Mouse (Mus musculus): Measurements from ENCODE around the gene Cfap97.
"Not testable (repeated sequence)": the region's sequence is repeated elsewhere in the genome, so short reads cannot be mapped to it uniquely, and the experiment has no call there.

The Cfap97 gene

GRCm38 (mm10) chr8:46226622-46227021 is 75.1 kb downstream of the Cfap97 start:
- no peak for DNase-seq (ENCODE audit: low read depth, low spot score)

GRCm38 (mm10) chr8:46231968-46232367 is 80.4 kb downstream of the Cfap97 start:
- not testable (repeated sequence) for DNase-seq (ENCODE audit: low read depth, low spot score)

GRCm38 (mm10) chr8:46232798-46233197 is 81.2 kb downstream of the Cfap97 start:
- no peak for DNase-seq (ENCODE audit: low read depth, low spot score)

- no peak for DNase-seq (ENCODE audit: low read depth, low spot score)
Observed at GRCm38 (mm10) chr8:46234736-46235135, 83.2 kb downstream of the Cfap97 start.

GRCm38 (mm10) chr8:46236441-46237223 is 85.1 kb downstream of the Cfap97 start:
- peak; percentile 5 for DNase-seq (ENCODE audit: low read depth, low spot score)

GRCm38 (mm10) chr8:46241568-46242374 is 90.2 kb downstream of the Cfap97 start:
- peak; percentile 79 for DNase-seq (ENCODE audit: low read depth, low spot score)

- DNase-seq (ENCODE audit: low read depth, low spot score): no peak
Observed at GRCm38 (mm10) chr8:46242946-46243345, 91.4 kb downstream of the Cfap97 start.

Data from CD4-positive, CD25-positive, alpha-beta regulatory T cell, adult 2 months (primary cell).